Mouse (Mus musculus) bone marrow, adult 2 months (tissue): ENCODE results near the gene Lins1.

Source experiments
- CTCF ChIP-seq: fragments of 200-500 bp; IDR thresholded peaks from 2 replicates; pipeline ENCODE4 v1.5.1; 2011; ENCODE audit warnings: low read length, control low read depth; ENCODE audit not compliant: control insufficient read depth, insufficient read depth
- POLR2A ChIP-seq: fragments of 200-500 bp; IDR thresholded peaks from 2 replicates; pipeline ENCODE4 v1.6.1; 2011; ENCODE audit warnings: low read depth, mild to moderate bottlenecking, control low read depth, low read length, borderline replicate concordance; ENCODE audit not compliant: control insufficient read depth

DNA sequence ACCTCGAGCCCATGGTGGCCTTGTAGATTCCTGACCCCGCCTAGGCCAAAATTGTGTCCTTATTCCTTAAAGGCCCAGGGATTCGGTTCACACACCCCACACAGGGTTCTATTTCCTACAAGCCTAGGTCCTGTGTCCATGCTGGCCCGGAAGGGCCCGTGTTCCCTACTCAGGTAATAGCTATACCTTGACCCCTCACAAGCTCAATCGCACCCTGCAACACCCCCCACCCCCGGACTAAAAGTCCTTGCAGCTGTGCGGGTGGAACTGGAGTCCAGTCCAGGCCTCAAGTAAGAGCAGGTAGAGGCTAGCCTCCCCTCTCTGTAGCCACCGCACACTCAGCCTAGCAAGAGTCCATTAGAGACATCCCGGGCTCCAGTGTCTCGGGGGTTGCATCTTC is 44.2 kb downstream of the Lins1 start:
- TF ChIP-seq CTCF (no peak), POLR2A (no peak)
